Mouse (Mus musculus): ENCODE data around the gene Gm43302.
"Not testable (repeated sequence)": the region's sequence is repeated elsewhere in the genome, so short reads cannot be mapped to it uniquely, and the experiment has no call there.

DNA sequence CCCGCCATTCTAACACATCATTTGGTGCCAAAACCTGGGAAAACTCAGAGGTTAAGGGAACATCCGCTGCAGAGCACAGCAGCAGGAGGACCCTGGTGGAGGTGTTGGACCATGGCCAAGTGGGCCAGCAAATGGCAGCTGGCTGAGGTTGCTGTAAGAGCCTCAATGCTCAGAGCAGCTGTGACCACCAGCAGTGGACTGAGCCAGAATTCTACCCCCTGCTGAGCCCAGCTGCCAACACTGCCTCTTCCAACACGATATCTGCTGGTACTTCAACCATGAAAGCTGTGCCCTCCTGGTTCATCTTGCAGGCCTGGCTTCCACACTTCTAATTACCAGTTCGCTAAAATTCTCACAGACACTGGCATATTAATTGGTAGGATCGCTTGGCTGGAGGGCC is 52.5 kb downstream of the Gm43302 start:
- not testable (repeated sequence) for TF ChIP-seq CTCF (IDR thresholded peaks at IDR 0.05; ENCODE audit: extremely low read depth, insufficient read length, insufficient replicate concordance, low read depth, low read length); POLR2A (IDR thresholded peaks at IDR 0.05; ENCODE audit: low read depth, low read length)

Data from small intestine, adult 2 months (tissue).